Mouse (Mus musculus): ENCODE data around the gene Ier5l.

The Ier5l gene

DNA sequence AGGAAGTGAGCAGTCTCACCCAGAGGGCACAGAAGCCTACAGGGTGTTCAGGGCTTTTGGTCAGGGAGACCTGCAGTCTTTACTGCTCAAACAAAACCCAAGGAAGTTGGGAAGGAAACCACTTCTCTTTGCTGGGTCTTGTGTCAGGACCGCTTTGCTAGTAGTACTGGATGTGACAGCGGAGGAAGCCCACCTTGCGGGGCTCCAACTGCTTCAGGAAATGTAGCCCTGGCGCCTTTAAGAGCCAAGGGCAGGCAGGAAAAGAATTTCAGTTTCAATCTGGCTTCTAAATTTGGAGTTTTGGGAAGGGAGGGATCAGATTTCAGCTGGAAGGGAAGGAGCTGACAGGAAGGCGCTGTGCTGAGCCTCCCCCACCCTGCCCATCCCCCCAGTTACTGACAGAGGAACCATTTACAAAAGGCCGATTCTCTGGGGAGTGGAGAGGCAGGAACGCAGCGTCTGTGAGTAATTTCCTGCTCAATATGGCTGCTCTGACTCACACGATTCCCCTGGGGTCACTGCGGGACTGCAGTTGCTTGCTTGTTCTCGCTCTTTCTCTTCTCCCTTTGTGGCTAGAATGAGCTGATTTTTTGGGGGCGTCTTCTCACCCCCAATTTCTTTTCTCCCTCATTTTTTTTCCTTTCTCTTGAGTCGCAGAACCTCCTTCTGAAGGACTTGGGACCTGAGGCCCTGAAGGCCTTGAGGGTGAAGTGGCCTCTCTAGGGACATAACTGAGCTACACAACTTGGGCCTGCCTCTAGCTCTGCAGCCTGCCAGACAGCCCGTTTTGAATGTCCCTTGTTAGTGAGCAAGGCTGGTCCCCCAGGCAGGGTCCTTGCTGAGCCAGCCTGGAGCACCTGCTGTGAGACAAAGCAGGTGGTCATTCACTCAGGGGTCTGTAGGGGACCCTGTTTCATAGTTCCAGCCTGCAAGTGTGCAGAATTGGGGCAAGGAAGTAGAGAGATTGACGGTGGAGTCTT lies 32.2 kb downstream of the Ier5l start:
- peak; percentile 99 for DNase-seq (ENCODE audit: inconsistent ontology term)

DNA sequence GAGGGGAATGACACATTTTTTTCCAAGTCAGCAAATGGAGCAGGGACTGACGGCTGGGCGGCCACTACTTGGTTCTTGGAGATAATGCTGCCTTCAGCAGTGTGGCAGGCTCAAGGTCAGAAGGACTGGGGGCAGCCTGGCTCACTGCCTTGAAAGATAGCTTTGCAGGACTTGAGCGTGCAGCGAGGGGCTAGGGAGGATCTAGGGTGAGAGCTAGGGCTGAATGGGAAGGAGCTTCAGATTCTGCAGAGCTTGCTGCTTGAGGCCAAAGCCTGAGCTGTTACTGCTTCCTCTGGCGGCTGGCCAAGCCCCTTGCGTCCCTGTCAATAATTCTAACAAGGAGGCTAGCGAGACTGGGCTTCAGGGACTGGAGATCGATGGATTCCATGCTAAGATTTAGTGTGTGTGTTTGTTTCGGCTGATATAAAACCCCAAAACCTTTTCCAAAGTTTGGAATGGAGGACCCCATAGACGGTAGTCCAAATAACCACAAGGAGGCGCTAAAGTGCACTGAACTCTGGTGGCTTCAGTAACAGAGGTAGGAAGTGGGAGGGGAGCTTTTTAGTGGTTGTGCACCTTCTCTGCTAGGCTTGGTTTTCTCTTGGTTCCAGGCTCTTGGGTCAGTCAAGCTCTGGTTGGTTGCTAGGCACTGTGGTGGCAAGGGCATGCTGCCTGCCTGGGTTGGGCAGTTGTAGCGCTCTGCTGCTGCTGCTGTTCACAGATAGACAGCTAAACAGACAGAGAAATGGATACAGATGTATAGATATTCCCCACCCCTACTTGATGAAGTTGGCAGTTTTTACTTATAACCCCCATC lies 33.1 kb downstream of the Ier5l start:
- peak; percentile 81 for DNase-seq (ENCODE audit: inconsistent ontology term)

DNA sequence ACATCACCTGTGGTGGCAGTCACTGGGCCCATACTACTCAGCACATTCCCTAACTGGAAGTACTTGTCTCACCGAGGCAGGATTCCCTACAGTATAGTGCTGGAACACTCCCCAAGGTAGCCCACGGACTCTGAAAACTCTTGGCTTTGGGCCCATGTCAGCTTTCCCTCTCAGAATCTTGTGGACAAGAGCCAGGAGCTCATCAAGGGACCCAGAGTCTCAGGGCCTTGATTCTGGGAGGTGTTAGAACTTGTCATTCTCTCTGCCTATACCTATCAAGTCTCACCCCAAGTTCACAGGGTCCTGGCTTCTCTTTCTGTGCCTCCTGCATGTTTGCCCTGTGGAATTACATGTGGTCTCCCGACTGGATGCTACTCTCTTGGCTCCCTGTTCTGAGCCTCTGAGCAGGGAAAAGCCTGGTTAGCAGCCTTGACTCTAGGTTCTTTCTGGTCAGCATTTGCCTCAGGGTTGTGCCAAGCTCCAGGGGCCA lies 33.8 kb downstream of the Ier5l start:
- DNase-seq (ENCODE audit: inconsistent ontology term): peak; percentile 64

DNA sequence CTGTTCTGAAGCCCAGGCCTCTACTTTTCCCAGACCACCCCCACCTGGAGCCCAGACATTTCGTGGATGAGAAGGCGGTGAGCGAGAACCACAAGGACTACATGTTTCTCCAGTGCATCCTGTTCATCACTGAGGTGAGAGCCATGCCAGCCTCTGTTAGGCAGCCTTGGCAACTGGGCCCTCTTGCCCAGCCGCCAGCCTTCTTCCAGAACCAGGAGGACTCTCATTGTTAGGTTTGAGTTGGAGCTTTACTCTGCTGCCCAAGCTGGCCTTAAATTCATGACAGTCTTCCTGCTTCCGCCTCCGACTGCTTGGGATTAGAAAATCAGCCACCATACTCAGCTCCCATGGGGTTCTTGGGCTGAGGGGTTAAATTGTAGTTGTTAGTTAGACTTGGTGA lies 34.4 kb downstream of the Ier5l start:
- no peak for DNase-seq (ENCODE audit: inconsistent ontology term)

DNA sequence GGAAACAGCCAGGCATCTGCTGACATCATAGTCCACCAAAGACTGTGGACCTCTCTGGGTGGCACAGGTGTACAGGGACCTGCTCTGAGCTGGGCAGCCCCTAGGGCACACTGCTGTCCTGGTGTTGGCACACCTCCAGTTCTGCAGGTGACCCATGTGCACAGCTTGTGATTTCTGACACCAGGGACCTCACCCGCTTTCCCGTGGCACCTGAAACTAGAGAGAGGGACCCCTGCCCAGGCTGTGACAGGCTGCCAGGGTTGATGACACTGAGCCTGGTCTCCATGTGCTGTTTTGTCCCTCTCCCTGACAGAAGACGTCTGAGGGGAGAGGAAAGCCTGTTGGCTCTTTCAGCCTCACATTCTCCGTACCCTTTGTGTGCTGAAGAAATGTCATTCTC lies 36.2 kb downstream of the Ier5l start:
- no peak for DNase-seq (ENCODE audit: inconsistent ontology term)

DNA sequence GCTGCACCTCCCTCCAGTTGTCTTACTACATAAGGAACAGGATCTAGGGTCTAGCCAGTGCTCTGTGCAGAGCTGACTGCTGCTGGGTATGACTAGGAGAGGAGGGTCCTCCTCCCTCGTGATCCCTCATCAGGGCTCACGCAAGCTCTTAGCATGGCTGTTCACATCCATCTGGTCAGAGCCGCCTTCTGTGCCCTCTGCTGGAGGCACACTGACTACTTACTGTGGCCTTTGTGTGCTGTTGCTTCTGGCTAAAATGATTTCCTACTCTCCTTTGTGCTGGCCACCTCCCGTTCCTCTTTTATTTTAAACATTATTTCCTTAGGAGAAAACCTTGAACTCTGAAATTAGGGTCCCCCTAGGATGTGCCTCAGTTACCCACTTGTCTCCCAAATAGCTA lies 37.2 kb downstream of the Ier5l start:
- no peak for DNase-seq (ENCODE audit: inconsistent ontology term)

DNA sequence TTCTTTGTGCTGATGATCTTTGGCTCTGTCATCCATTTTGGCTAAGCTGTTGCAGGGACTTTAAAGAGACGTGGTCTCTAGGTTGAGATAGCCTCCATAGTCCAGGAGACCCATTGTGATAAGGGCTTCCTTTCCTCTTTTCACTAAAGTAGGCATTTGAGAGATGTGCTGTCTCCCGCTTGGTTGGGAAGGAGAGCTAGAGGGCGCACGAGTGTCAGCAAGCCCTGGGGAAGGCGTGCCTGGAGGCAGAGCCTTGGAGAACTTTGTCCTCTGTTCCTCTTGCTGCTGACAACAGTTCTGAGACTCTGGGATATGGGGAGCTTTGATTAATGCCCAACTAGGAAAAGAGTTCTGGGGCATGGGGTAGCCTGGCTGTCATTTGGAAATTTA lies 37.9 kb downstream of the Ier5l start:
- no peak for DNase-seq (ENCODE audit: inconsistent ontology term)

DNA sequence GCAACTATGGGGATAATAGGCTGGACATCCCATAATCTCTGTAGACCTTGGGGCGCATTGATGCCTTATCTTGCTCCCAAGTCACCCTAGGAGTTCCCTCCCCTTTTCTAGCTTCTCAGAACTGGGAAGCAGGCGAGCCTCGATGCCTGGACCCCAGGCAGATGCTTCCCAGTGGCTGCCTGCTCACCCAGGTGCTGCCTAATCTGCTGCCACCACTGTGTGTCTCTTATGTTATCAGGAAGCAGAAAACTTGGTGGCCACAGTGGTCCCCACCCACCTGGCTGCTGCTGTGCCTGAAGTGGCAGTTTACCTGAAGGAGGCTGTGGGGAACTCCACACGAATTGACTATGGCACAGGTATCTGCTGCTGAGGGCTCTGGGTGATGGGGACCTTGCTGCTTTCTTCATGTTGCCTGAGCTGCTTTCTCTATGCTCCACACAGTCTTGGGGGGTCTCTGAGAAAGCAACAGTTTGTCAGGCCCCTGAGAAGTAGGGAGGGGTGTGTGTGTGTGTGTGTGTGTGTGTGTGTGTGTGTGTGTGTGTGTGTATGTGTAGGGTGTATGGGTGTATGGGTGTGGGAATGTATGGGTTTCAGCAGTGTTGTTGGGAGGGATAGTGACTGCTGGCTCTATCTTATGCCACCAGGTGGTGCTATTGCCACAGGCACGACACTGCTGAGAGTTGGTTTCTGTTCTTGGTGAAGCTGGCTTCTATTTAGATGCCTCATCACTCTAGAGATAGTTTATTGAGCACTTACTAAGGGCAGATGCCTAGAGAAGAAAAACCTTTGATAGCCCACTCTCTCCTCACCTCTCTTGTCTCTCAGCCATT lies 38.5 kb downstream of the Ier5l start:
- peak; percentile 56 for DNase-seq (ENCODE audit: inconsistent ontology term)

DNA sequence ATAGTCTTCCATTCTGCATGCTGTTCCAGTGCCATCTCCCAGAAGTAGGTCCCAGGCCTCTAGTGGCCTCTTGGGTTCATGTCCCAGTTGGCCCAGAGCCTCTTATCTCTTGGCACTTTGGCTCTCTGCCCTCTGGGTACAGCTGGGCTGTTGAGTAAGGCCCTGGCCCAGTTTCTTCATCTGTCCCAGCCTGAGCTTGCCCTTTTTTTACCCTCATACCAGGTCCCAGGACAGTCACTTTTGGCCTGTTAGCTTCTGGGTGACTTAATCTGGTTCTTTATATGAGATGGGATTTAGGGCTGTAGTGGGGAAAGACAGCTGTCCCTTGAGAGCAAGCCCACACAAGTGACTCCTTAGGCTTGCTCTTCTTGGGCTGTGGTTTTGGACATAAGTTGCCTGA lies 44.9 kb downstream of the Ier5l start:
- peak; percentile 65 for DNase-seq (ENCODE audit: inconsistent ontology term)

Measured in Muller cell, postnatal 12 days (primary cell).